Mouse (Mus musculus): ENCODE measurements around the gene Mtus2.

DNA sequence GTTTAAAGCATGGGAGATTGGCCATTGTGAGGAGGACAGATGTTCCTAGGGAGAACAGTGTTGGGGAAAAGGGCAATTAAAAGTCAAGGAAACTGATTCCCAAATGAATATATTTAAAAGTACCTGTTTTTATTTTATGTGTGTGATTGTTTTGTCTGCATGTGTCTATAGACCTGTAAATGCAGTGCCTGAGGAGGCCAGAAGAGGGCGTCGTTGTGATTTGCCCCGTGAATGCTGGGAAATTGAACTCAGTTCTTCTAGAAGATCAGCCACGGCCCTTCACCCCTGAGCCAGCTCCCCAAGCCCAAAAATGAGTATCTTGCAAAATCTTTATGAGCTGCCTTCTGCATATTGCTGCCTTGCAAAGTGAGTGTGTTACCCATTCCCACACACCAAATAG is 33.2 kb downstream of the Mtus2 start:
- TF ChIP-seq CTCF (IDR thresholded peaks at IDR 0.05; ENCODE audit: low read depth) (no peak), EP300 (IDR thresholded peaks at IDR 0.05; ENCODE audit: low read depth) (no peak)

Measured in liver, postnatal 0 days (tissue).